Mouse (Mus musculus): ENCODE results near the gene Polr2g. TPM values are rescaled to one million over a fixed set of nuclear protein-coding genes. Genes with fewer than 3 reads are reported as not detected.

The Polr2g gene
- total and polyA plus RNA-seq, 3 experiments, result 181 to 188 TPM; not detected in 1

DNA sequence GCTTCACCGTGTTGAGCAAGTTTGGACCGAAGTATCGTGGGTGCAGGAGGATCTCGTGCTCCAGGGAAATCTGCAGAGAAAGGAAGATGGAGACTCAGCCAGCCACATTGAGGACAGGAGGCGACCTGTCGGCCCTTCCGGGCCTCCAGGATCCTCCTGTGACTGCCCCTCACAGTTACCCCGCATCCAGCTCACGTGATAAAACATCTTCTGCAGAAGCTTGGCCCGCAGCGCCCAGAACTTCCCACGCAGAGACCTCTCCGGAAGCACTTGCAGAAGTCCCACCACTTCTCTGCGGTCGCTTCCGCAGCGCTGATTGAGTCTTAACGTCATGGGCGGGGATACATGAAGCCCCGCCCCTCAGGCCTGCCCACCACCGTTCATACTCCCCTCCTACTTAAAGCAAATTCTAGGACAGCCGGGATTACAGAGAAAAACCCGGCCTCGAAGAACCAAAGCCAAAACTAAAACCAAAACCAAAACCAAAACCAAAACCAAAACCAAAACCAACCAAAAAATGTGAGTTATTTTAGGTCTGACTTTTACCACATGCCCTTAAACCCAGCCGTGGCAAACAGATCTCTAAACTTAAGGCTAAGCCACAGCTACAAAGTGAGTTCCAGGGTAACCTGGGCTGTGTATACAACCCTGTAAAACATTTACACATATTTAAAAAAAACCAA is at the start of gene Polr2g (continued):
- TF ChIP-seq ZMIZ1 (IDR thresholded peaks at IDR 0.05; ENCODE audit: low read depth, low read length) (peak; percentile 76; the same call in 1 of the 2 replicates), USF1 (IDR thresholded peaks at IDR 0.05; ENCODE audit: low read depth, low read length) (peak; percentile 81), BHLHE40 (IDR thresholded peaks at IDR 0.05; ENCODE audit: borderline replicate concordance, low read depth, low read length) (peak; percentile 87), SIN3A (IDR thresholded peaks at IDR 0.05; ENCODE audit: low read length) (peak; percentile 93)

DNA sequence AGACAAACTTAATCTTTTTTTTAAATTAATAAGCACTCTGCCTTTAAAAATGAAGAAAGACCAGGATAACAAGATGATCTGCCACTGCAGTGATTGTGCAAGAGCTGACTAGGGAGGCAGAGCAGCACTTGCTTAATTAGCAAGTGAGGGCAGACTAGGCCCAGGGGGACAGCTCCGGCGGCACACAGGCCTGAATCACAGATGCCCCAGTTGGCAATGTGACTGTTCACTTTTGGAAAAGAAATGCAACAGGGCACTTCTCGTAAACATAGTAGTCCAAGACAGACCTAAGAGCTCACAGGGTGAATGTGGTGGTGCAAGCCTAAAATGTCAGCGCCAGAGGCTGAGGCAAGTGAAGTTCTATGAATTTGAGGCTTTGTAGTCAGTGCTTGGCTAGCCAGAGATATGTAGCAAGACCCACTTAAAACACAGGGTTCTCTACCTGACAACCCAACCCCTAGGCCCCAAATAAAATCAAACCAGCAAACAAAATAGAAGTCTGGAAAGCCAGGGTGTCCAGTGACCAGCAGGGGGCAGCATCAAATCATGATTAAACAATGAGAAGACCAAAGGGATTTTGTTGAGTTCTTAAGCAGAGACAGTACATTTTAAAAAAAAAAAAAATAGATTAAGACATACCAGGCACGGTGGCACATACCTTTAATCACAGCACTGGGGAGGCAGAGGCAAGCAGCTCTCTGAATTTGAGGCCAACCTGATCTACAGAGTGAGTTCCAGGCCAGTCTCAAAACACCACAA is 46.2 kb upstream of the Polr2g start:
- no peak overlapping the region for H3K9ac ChIP-seq (ENCODE audit: control insufficient read depth, low read depth, low read length, poor library complexity, severe bottlenecking)
- H3K4me3 ChIP-seq (ENCODE audit: control insufficient read depth in 1 of 2, insufficient read depth in 1 of 2, low read depth in 2 of 2, low read length in 2 of 2), result no peak overlapping the region
- H3K9me3 ChIP-seq (replicated peaks; ENCODE audit: insufficient read depth, low read length), result no peaks in the 10 kb centered on the region
- no peak overlapping the region for H3K27ac ChIP-seq (ENCODE audit: control insufficient read depth, low read depth, low read length)
- H3K4me1 ChIP-seq (ENCODE audit: control insufficient read depth in 1 of 2, insufficient read depth in 2 of 2, low read length in 2 of 2), result peaks cover 3 to 5% of the 10 kb centered on the region in 2 experiments
- peak; percentile 83 for DNase-seq (ENCODE audit: low read depth, low spot score)
- peaks cover 0 to 2% of the 10 kb centered on the region in 2 experiments; a peak in 3 of 4 replicates for H3K36me3 ChIP-seq (ENCODE audit: control insufficient read depth in 1 of 2, insufficient read depth in 2 of 2, low read length in 2 of 2)
- H3K27me3 ChIP-seq (ENCODE audit: control insufficient read depth in 1 of 2, insufficient read depth in 2 of 2, low read length in 2 of 2), result no peaks in the 10 kb centered on the region
- TF ChIP-seq MXI1 (IDR thresholded peaks at IDR 0.05; ENCODE audit: low read depth, low read length) (no peak), ZC3H11A (IDR thresholded peaks at IDR 0.05; ENCODE audit: low read depth, low read length) (peak; percentile 64), UBTF (IDR thresholded peaks at IDR 0.05; ENCODE audit: borderline replicate concordance, insufficient read depth, low read depth, low read length) (no peak), RAD21 (IDR thresholded peaks at IDR 0.05; ENCODE audit: low read depth, low read length) (peak; percentile 80), TBP (IDR thresholded peaks at IDR 0.05; ENCODE audit: low read depth, low read length) (no peak), CTCF (IDR thresholded peaks at IDR 0.05 in 2 of 3, conservative IDR thresholded peaks at IDR 0.05 in 1 of 3; ENCODE audit: control insufficient read depth in 1 of 3, insufficient read depth in 1 of 3, low read depth in 2 of 3, low read length in 3 of 3, poor library complexity in 1 of 3, severe bottlenecking in 1 of 3) (peak; percentile 62 to 84 (median 74)), SIN3A (IDR thresholded peaks at IDR 0.05; ENCODE audit: low read length) (peak; percentile 51; the same call in 1 of the 2 replicates), SMC3 (IDR thresholded peaks at IDR 0.05; ENCODE audit: low read depth, low read length) (peak; percentile 73), MAFK (IDR thresholded peaks at IDR 0.05; ENCODE audit: borderline replicate concordance, low read depth, low read length) (no peak), ZNF384 (IDR thresholded peaks at IDR 0.05; ENCODE audit: low read depth, low read length) (peak; percentile 82)
- no peaks in the 10 kb centered on the region; the same call in 1 of the 2 replicates for H3K79me2 ChIP-seq (ENCODE audit: control insufficient read depth, insufficient read depth, low read length, poor library complexity)

DNA sequence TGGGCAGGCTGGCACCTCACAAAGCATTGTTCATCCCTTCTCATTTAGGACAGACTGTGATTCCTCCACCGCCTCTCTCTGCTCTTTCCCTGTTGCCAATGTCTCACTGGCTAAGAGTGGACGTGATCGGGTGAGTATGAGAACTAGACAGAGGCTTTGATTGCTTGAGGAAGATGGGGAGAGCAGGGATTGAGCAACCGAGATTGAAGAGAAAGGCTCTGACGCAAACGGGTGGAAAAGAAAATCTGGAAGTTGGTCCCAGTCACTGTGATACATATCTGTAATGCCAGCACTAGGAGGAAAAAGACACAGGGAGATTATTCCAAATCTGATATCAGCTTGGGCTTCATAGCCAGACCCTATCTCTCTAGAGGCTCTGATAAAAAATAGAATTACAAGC is 44.6 kb upstream of the Polr2g start:
- H3K27ac ChIP-seq (ENCODE audit: control insufficient read depth, low read depth, low read length), result no peak overlapping the region
- H3K4me3 ChIP-seq (ENCODE audit: control insufficient read depth in 1 of 2, insufficient read depth in 1 of 2, low read depth in 2 of 2, low read length in 2 of 2), result no peak overlapping the region
- no peaks in the 10 kb centered on the region for H3K27me3 ChIP-seq (ENCODE audit: control insufficient read depth in 1 of 2, insufficient read depth in 2 of 2, low read length in 2 of 2)
- TF ChIP-seq TCF12 (IDR thresholded peaks at IDR 0.05; ENCODE audit: low read depth, low read length), result no peak
- no peak for TF ChIP-seq GATA1 (IDR thresholded peaks at IDR 0.05; ENCODE audit: low read depth, low read length)
- TF ChIP-seq CHD1 (IDR thresholded peaks at IDR 0.05; ENCODE audit: low read depth, low read length), result no peak
- no peak for TF ChIP-seq USF1 (IDR thresholded peaks at IDR 0.05; ENCODE audit: low read depth, low read length)
- no peak for TF ChIP-seq MAZ (IDR thresholded peaks at IDR 0.05; ENCODE audit: low read depth, low read length)
- no peak for TF ChIP-seq GABPA (IDR thresholded peaks at IDR 0.05; ENCODE audit: low read depth, low read length)
- no peak for DNase-seq (ENCODE audit: low read depth, low spot score)
- peaks cover 3 to 14% of the 10 kb centered on the region in 2 experiments for H3K4me1 ChIP-seq (ENCODE audit: control insufficient read depth in 1 of 2, insufficient read depth in 2 of 2, low read length in 2 of 2)
- H3K79me2 ChIP-seq (ENCODE audit: control insufficient read depth, insufficient read depth, low read length, poor library complexity), result no peaks in the 10 kb centered on the region; the same call in 1 of the 2 replicates
- no peaks in the 10 kb centered on the region for H3K9me3 ChIP-seq (replicated peaks; ENCODE audit: insufficient read depth, low read length)
- H3K9ac ChIP-seq (ENCODE audit: control insufficient read depth, low read depth, low read length, poor library complexity, severe bottlenecking), result no peak overlapping the region
- H3K36me3 ChIP-seq (ENCODE audit: control insufficient read depth in 1 of 2, insufficient read depth in 2 of 2, low read length in 2 of 2), result peaks cover 2 to 9% of the 10 kb centered on the region in 2 experiments
